Mouse (Mus musculus): ENCODE measurements around the gene Mrps15.
"Not testable (repeated sequence)": the region's sequence is repeated elsewhere in the genome, so short reads cannot be mapped to it uniquely, and the experiment has no call there.

Mrps15 gene

GRCm38 (mm10) chr4:126077833-126078232 is 31.1 kb downstream of the Mrps15 start:
- DNase-seq (ENCODE audit: low spot score in 2 of 2) = no peak

- no peak for DNase-seq (ENCODE audit: low spot score in 2 of 2)
Measured at GRCm38 (mm10) chr4:126079266-126079665, 32.5 kb downstream of the Mrps15 start.

- no peak for DNase-seq (ENCODE audit: low spot score in 2 of 2)
Measured at GRCm38 (mm10) chr4:126081601-126082000, 34.9 kb downstream of the Mrps15 start.

GRCm38 (mm10) chr4:126083021-126083420 is 36.3 kb downstream of the Mrps15 start:
- no peak for DNase-seq (ENCODE audit: low spot score in 2 of 2)

GRCm38 (mm10) chr4:126084382-126084781 is 37.7 kb downstream of the Mrps15 start:
- no peak for DNase-seq (ENCODE audit: low spot score in 2 of 2)

- peak; percentile 47 to 71 for DNase-seq (ENCODE audit: low spot score in 2 of 2)
Measured at GRCm38 (mm10) chr4:126085996-126086576, 39.4 kb downstream of the Mrps15 start.

- DNase-seq (ENCODE audit: low spot score in 2 of 2) = no peak
Measured at GRCm38 (mm10) chr4:126090101-126090847, 43.5 kb downstream of the Mrps15 start.

- no peak for DNase-seq (ENCODE audit: low spot score in 2 of 2)
Measured at GRCm38 (mm10) chr4:126090848-126091124, 44.1 kb downstream of the Mrps15 start.

- DNase-seq (ENCODE audit: low spot score in 2 of 2) = no peak
Measured at GRCm38 (mm10) chr4:126091873-126092272, 45.1 kb downstream of the Mrps15 start.

GRCm38 (mm10) chr4:126095622-126096430 is 49.1 kb downstream of the Mrps15 start:
- not testable (repeated sequence) for DNase-seq (ENCODE audit: low spot score in 2 of 2)

GRCm38 (mm10) chr4:126096464-126097111 is 49.9 kb downstream of the Mrps15 start, which contains the start of gene Lsm10:
Gene Lsm10, plus strand, starts transcription at chr4:126096623.
- DNase-seq (ENCODE audit: low spot score in 2 of 2) = peak; percentile 94

- DNase-seq (ENCODE audit: low spot score in 2 of 2) = no peak
Measured at GRCm38 (mm10) chr4:126097711-126098253, 51.1 kb downstream of the Mrps15 start.

GRCm38 (mm10) chr4:126099365-126099764 is 52.6 kb downstream of the Mrps15 start:
- no peak for DNase-seq (ENCODE audit: low spot score in 2 of 2)

- no peak for DNase-seq (ENCODE audit: low spot score in 2 of 2)
Measured at GRCm38 (mm10) chr4:126100764-126101163, 54.0 kb downstream of the Mrps15 start.

- DNase-seq (ENCODE audit: low spot score in 2 of 2) = no peak
Measured at GRCm38 (mm10) chr4:126102061-126102841, 55.5 kb downstream of the Mrps15 start.

GRCm38 (mm10) chr4:126103057-126103581 is 56.4 kb downstream of the Mrps15 start:
- peak; percentile 67 to 79 for DNase-seq (ENCODE audit: low spot score in 2 of 2)

- peak; percentile 94 for DNase-seq (ENCODE audit: low spot score in 2 of 2)
Measured at GRCm38 (mm10) chr4:126103590-126104068, 56.9 kb downstream of the Mrps15 start, which contains the start of gene Stk40. Gene Stk40, plus strand, starts transcription at chr4:126103957.

GRCm38 (mm10) chr4:126104261-126105075 is 57.7 kb downstream of the Mrps15 start:
- peak in 1 of 2 experiments; percentile 39 for DNase-seq (ENCODE audit: low spot score in 2 of 2)

All from frontal cortex, postnatal 14 days (tissue).